ENCODE assay signal across 8 mouse cellular contexts in the genomic region with DNA sequence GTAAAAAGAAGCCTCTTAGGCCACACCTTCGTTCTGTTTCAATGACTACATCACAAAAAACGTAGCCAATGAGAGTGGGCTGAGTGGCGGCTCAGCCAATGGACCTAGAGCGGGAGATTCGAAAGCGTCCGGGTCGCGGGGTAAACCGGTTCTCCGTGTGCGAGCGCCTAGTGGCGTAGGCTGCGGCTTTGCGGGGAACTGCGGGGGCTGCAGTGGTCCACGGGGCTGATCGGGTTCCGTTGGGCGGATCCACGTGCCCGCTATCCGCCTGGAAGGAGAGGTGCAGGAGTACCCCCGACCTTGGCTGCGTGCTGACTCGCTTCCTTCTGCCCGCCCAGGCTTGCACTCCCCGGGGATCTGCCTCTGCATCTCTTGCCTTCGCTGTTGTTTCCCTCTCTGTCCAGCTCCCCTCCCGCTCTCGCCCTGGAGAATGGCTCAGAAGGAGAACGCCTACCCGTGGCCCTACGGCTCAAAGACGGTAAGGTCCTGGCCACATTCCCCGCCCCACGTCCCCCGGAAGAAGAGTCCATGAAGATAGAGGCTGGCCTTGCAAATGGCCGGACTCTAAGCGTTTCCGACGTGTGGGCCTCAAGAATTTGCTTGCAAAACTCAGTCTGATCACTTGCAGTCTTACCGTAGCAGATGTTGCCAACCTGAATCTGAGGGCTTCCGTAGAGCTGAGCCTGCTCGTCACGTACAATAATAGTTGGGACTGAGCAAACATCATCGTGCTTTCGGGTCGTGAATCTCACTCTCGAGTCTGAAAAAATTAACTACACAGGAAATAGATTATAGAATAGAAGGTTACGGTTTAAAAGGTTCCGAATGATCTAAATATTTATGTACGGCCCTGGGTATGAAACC. TPM values are rescaled to one million over a fixed set of nuclear protein-coding genes. Genes with fewer than 3 reads are reported as not detected.
DNase-seq lines count a peak whose midpoint lies in the region; ATAC-seq lines count a peak whose summit lies in the region.

A gene (plus strand): TSS at position 117 of the 864 bp plus-strand sequence.

- H3K4me2 ChIP-seq in forebrain, embryonic 14.5 days (ENCODE audit: low read length): peak within 1 kb of the TSS; percentile 88

- peak; percentile 71 for ATAC-seq in forebrain, embryonic 14.5 days

- WGBS in forebrain, embryonic 14.5 days: under 1% methylated on average over 54 of the region's 54 CpGs

- H3K9me3 ChIP-seq in forebrain, embryonic 14.5 days (replicated peaks; ENCODE audit: control insufficient read depth, low read length): no peaks in the 10 kb centered on the region

- peaks cover 10% of the 10 kb centered on the region; the same call in 1 of the 2 replicates for H3K4me1 ChIP-seq in forebrain, embryonic 14.5 days (ENCODE audit: control insufficient read depth, insufficient read depth, low read length)

- intact Hi-C loops in heart, postnatal 36 days (cut with DNase I): no loop called here

- H3K36me3 ChIP-seq in forebrain, embryonic 14.5 days (ENCODE audit: control insufficient read depth, insufficient read depth, low read length): peaks cover 27% of the 10 kb centered on the region

- peak within 1 kb of the TSS; percentile 54 for H3K4me3 ChIP-seq in forebrain, embryonic 14.5 days (ENCODE audit: low read depth, low read length)

- H3K27me3 ChIP-seq in forebrain, embryonic 14.5 days (replicated peaks; ENCODE audit: control insufficient read depth, insufficient read depth, low read length): no peaks in the 10 kb centered on the region

- peak; percentile 88 for DNase-seq in Muller cell, postnatal 12 days (ENCODE audit: inconsistent ontology term)
- peak; percentile 66 for DNase-seq in cerebellum, adult 11-12 months
- DNase-seq in forebrain, embryonic 14.5 days (ENCODE audit: low spot score): peak; percentile 97
- DNase-seq in heart, postnatal 36 days: peak; percentile 75 to 77
- DNase-seq in layer of hippocampus, adult 9-11 months: peak; percentile 69
- DNase-seq in lung, postnatal 25 days (ENCODE audit: low spot score): peak; percentile 87
- DNase-seq in retina, embryonic 14.5 days (ENCODE audit: low spot score): peak; percentile 95
- peak; percentile 89 for DNase-seq in thymus, postnatal 4 days

- H3K9ac ChIP-seq in forebrain, embryonic 14.5 days (ENCODE audit: low read length): peak within 1 kb of the TSS; percentile 65

- peak within 1 kb of the TSS; percentile 74; the same call in 1 of the 2 replicates for H3K27ac ChIP-seq in forebrain, embryonic 14.5 days (ENCODE audit: low read depth, low read length)

RNA-seq across cellular contexts. Expression of the gene that starts here (rescaled TPM):
- polyA plus RNA-seq in forebrain, embryonic 14.5 days (2014; fragmentation: Nextera tagmentation; extraction: Ambion mirVana): 69.2 and 74.0 TPM in 2 replicates
- 1 to 10 TPM in 1 of 2 experiments, under 1 TPM in 1; 0.72 to 1.2 TPM for total RNA-seq in heart, postnatal 36 days (2021)

Comparison
In these comparisons a context has a peak if more than half of its experiments do, and no peak if none do; other contexts are left out.
1. Peak in every context shown above with its lines: DNase-seq, ATAC-seq, H3K4me3 ChIP-seq and H3K27ac ChIP-seq.